In the genomic region with DNA sequence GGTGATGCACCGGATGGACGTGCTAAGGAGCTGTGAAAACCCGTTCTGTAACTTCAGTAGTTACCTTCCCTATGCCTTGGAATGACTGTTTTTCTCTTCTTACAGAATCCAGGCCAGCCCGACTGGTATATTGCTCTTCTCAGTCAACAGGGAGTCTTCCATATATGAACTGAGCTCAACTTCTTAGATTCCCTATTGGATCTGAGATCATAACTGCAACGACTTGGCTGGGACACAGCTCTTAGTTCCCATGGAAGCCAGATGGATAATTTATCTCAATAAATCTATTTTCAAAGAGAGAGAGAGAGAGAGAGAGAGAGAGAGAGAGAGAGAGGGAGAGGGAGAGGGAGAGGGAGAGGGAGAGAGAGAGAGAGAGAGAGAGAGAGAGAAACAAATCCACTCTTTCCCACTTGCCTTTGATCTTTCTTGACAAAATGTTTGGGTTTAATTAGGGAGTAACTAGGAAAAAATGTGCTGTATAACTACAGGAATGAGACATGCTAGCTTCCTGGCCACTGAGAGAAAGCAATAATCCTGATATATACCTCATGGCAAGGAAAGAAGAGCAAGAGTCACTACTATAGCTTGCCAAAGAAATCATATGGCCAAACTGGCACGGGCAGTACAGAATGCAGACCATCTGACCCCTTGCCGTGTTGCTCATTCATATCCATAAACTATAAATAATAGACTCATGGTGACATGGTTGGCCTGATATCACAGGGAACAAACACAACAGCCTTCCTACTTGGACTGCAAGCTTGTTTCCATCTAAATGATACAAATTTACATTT, we compare ENCODE assay signal across 16 mouse cellular contexts.
DNase-seq lines count a peak whose midpoint lies in the region; ATAC-seq and TF ChIP-seq lines count a peak whose summit lies in the region.
"Had no signal": no experiment of that assay in that cellular context is flagged by ENCODE, and none has a peak within 500 bp of the region (broad histone marks: within the 10 kb centered on the region; RNA-seq: fewer than 3 reads in every experiment).

No protein-coding gene starts in this region.

- WGBS in kidney, embryonic 15.5 days = 67% methylated on average over 7 of the region's 7 CpGs
- WGBS in kidney, adult 2 months = 76% methylated on average over 7 of the region's 7 CpGs
- WGBS in limb, embryonic 15.5 days = 63% methylated on average over 7 of the region's 7 CpGs

- no peak for DNase-seq in kidney, adult 2 months
- DNase-seq in Muller cell, postnatal 12 days (ENCODE audit: inconsistent ontology term) = peak; percentile 4
- peak; percentile 63 to 72 for DNase-seq in cerebellum, adult 18-20 months
- no peak for DNase-seq in left cerebral cortex, postnatal 36 days (ENCODE audit: low spot score in 2 of 2)
- no peak for DNase-seq in ovary, adult 18-20 months (ENCODE audit: low spot score)
- DNase-seq: adrenal gland, adult 8-10 months; heart, postnatal 36 days; right cerebral cortex, postnatal 4 days; thymus, postnatal 14 days had no signal

- no peaks in the 10 kb centered on the region for H3K27me3 ChIP-seq in kidney, embryonic 15.5 days
- no peaks in the 10 kb centered on the region for H3K27me3 ChIP-seq in kidney, adult 2 months (replicated peaks; ENCODE audit: control insufficient read depth, insufficient read depth, low read length)
- no peaks in the 10 kb centered on the region for H3K27me3 ChIP-seq in limb, embryonic 15.5 days
- H3K27me3 ChIP-seq: embryonic facial prominence, embryonic 15.5 days; forebrain, embryonic 12.5 days; heart, embryonic 12.5 days; lung, embryonic 15.5 days had no signal

- H3K4me1 ChIP-seq in kidney, embryonic 15.5 days = peaks cover 12% of the 10 kb centered on the region
- no peaks in the 10 kb centered on the region for H3K4me1 ChIP-seq in kidney, adult 2 months (ENCODE audit: control insufficient read depth, insufficient read depth, low read length)
- H3K4me1 ChIP-seq in limb, embryonic 15.5 days = peaks cover 9% of the 10 kb centered on the region; the same call in 1 of the 2 replicates
- H3K4me1 ChIP-seq: embryonic facial prominence, embryonic 15.5 days; forebrain, embryonic 12.5 days had no signal

- H3K9ac ChIP-seq in kidney, embryonic 15.5 days = no peak overlapping the region
- no peak overlapping the region for H3K9ac ChIP-seq in limb, embryonic 15.5 days
- H3K9ac ChIP-seq: embryonic facial prominence, embryonic 15.5 days; forebrain, embryonic 12.5 days; heart, embryonic 12.5 days; lung, embryonic 15.5 days had no signal

- ATAC-seq in kidney, embryonic 15.5 days (replicated peaks; ENCODE audit: low FRiP score) = peak; percentile 82
- no peak for ATAC-seq in limb, embryonic 15.5 days (ENCODE audit: insufficient number of reproducible peaks, low FRiP score, low TSS enrichment, low read depth)
- ATAC-seq: inflammation-experienced regulatory T-cells, adult 6 months had no signal

- no peaks in the 10 kb centered on the region for H3K36me3 ChIP-seq in kidney, embryonic 15.5 days
- no peaks in the 10 kb centered on the region for H3K36me3 ChIP-seq in kidney, adult 2 months (ENCODE audit: control insufficient read depth, insufficient read depth, low read length)
- H3K36me3 ChIP-seq in limb, embryonic 15.5 days = no peaks in the 10 kb centered on the region
- H3K36me3 ChIP-seq: embryonic facial prominence, embryonic 15.5 days; forebrain, embryonic 12.5 days; heart, embryonic 12.5 days; lung, embryonic 15.5 days had no signal

- H3K4me3 ChIP-seq in kidney, embryonic 15.5 days (replicated peaks) = no peak overlapping the region
- no peak overlapping the region for H3K4me3 ChIP-seq in kidney, adult 2 months (ENCODE audit: insufficient read depth, low read depth, low read length)
- H3K4me3 ChIP-seq in limb, embryonic 15.5 days = no peak overlapping the region
- H3K4me3 ChIP-seq: embryonic facial prominence, embryonic 15.5 days; forebrain, embryonic 12.5 days; heart, embryonic 12.5 days; lung, embryonic 15.5 days had no signal

- peak overlapping the region; percentile 75 for H3K27ac ChIP-seq in kidney, embryonic 15.5 days
- H3K27ac ChIP-seq in kidney, adult 2 months (ENCODE audit: insufficient read depth, low read depth, low read length) = no peak overlapping the region
- H3K27ac ChIP-seq in limb, embryonic 15.5 days = peak overlapping the region; percentile 48; the same call in 1 of the 2 replicates
- H3K27ac ChIP-seq: embryonic facial prominence, embryonic 15.5 days; forebrain, embryonic 12.5 days; lung, embryonic 15.5 days had no signal

- H3K4me2 ChIP-seq in kidney, embryonic 15.5 days = no peak overlapping the region
- H3K4me2 ChIP-seq in limb, embryonic 15.5 days = no peak overlapping the region
- H3K4me2 ChIP-seq: embryonic facial prominence, embryonic 15.5 days; forebrain, embryonic 12.5 days; heart, embryonic 12.5 days; lung, embryonic 15.5 days had no signal

- intact Hi-C loops in left cerebral cortex, postnatal 36 days (cut with DNase I) = no loop called here

- TF ChIP-seq POLR2A in kidney, adult 2 months (IDR thresholded peaks at IDR 0.05; ENCODE audit: low read depth, low read length) = no peak

- no peaks in the 10 kb centered on the region for H3K9me3 ChIP-seq in kidney, embryonic 15.5 days (replicated peaks)
- no peaks in the 10 kb centered on the region for H3K9me3 ChIP-seq in limb, embryonic 15.5 days
- H3K9me3 ChIP-seq: embryonic facial prominence, embryonic 15.5 days; forebrain, embryonic 12.5 days; heart, embryonic 12.5 days; lung, embryonic 15.5 days had no signal

- no peak for TF ChIP-seq CTCF in kidney, adult 2 months (conservative IDR thresholded peaks at IDR 0.05; ENCODE audit: insufficient read depth, insufficient read length, low read depth, low read length)

Comparison
In these comparisons a context has a peak if more than half of its experiments do, and no peak if none do; other contexts are left out.
1. DNase-seq: peak in Muller cell, postnatal 12 days (single experiment) and cerebellum, adult 18-20 months (2 of 2); none in kidney, adult 2 months (single experiment), left cerebral cortex, postnatal 36 days (0 of 2) and ovary, adult 18-20 months (single experiment).